In the genomic region with DNA sequence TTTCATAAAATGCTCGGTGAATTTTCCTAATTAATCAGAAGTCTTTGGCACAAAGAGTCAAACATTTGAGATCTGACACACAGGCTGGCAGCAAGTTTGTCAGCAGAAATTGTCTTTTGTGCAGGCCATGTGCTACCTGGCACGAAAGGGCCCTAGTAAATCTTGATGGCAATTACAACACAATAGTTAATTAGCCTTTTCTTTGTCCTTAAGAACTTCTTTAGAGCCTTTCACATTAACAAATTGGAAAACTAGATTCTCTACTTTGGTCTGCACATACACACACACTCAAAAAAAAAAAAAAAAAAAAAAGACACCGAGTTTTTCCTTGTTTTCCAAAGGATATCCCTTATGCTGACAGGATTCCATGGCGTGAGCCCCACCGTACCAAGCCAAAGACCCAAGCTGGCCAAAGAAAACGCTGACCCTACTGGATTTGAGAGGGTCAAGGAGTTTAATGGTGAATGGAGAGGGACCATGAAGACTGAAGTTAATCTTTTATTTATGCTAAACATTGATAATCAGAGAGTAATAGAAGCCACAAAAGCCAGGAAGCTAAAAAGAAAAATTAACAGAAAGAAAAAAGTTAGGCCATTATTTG, we compare ENCODE assay signal across 17 mouse cellular contexts.
DNase-seq lines count a peak whose midpoint lies in the region; ATAC-seq and TF ChIP-seq lines count a peak whose summit lies in the region.
"Had no signal": no experiment of that assay in that cellular context is flagged by ENCODE, and none has a peak within 500 bp of the region (broad histone marks: within the 10 kb centered on the region; RNA-seq: fewer than 3 reads in every experiment).

No protein-coding gene starts in this region.

- no peak for TF ChIP-seq CTCF in gastrocnemius, adult 2 months (IDR thresholded peaks at IDR 0.05)
- TF ChIP-seq CTCF in brain, embryonic 14.5 days (IDR thresholded peaks at IDR 0.05; ENCODE audit: borderline replicate concordance, extremely low read depth, insufficient read depth, insufficient read length) = no peak

- no peaks in the 10 kb centered on the region for H3K9me3 ChIP-seq in forebrain, embryonic 12.5 days
- 0 out of 2 replicates have a peak, but pooled peaks cover under 1% of the 10 kb centered on the region for H3K9me3 ChIP-seq in forebrain, embryonic 16.5 days (ENCODE audit: control insufficient read depth, low read length)
- H3K9me3 ChIP-seq: embryonic facial prominence, embryonic 10.5 days; heart, embryonic 12.5 days; kidney, embryonic 15.5 days had no signal

- no peaks in the 10 kb centered on the region for H3K36me3 ChIP-seq in forebrain, embryonic 12.5 days (replicated peaks)
- no peaks in the 10 kb centered on the region for H3K36me3 ChIP-seq in forebrain, embryonic 16.5 days (ENCODE audit: control insufficient read depth, insufficient read depth)
- H3K36me3 ChIP-seq: embryonic facial prominence, embryonic 10.5 days; heart, embryonic 12.5 days; kidney, embryonic 15.5 days had no signal

- WGBS in forebrain, embryonic 12.5 days = 13% methylated on average over 6 of the region's 6 CpGs
- WGBS in forebrain, embryonic 16.5 days = 10% methylated on average over 6 of the region's 6 CpGs

- peak overlapping the region; percentile 25; the same call in 1 of the 2 replicates for H3K4me2 ChIP-seq in forebrain, embryonic 12.5 days
- H3K4me2 ChIP-seq in forebrain, embryonic 16.5 days (ENCODE audit: low read length) = 0 out of 2 replicates have a peak overlapping the region, but pooled peaks have one; percentile 3
- H3K4me2 ChIP-seq: heart, embryonic 12.5 days; kidney, embryonic 15.5 days had no signal

- H3K4me1 ChIP-seq in forebrain, embryonic 12.5 days = peaks cover 8% of the 10 kb centered on the region
- peaks cover 9% of the 10 kb centered on the region for H3K4me1 ChIP-seq in forebrain, embryonic 16.5 days (replicated peaks; ENCODE audit: control insufficient read depth, insufficient read depth, low read length)
- H3K4me1 ChIP-seq: embryonic facial prominence, embryonic 10.5 days had no signal

- TF ChIP-seq POLR2A in brain, embryonic 14.5 days (IDR thresholded peaks at IDR 0.05; ENCODE audit: borderline replicate concordance, extremely low read depth, insufficient read depth, insufficient read length, poor library complexity, severe bottlenecking) = no peak

- peaks cover 8% of the 10 kb centered on the region for H3K27me3 ChIP-seq in forebrain, embryonic 12.5 days
- peaks cover 5% of the 10 kb centered on the region; the same call in 1 of the 2 replicates for H3K27me3 ChIP-seq in forebrain, embryonic 16.5 days (replicated peaks; ENCODE audit: control insufficient read depth, insufficient read depth, low read length)
- H3K27me3 ChIP-seq: CH12.LX; heart, embryonic 12.5 days; kidney, embryonic 15.5 days; Patski had no signal

- intact Hi-C loops in gastrocnemius, adult 2 months (cut with DNase I) = no loop called here
- intact Hi-C loops in left cerebral cortex, postnatal 14 days (cut with DNase I) = no loop called here

- no peak overlapping the region for H3K4me3 ChIP-seq in gastrocnemius, adult 2 months
- H3K4me3 ChIP-seq in forebrain, embryonic 12.5 days (replicated peaks) = no peak overlapping the region
- no peak overlapping the region for H3K4me3 ChIP-seq in forebrain, embryonic 16.5 days (replicated peaks; ENCODE audit: low read length)
- H3K4me3 ChIP-seq: embryonic facial prominence, embryonic 10.5 days; heart, embryonic 12.5 days; kidney, embryonic 15.5 days had no signal

- no peak for DNase-seq in gastrocnemius, adult 2 months
- DNase-seq in gastrocnemius, postnatal 10 days = no peak
- DNase-seq in brain, embryonic 14.5 days (ENCODE audit: low read depth) = peak; percentile 87
- DNase-seq in spleen, postnatal 14 days (ENCODE audit: low spot score in 2 of 2) = no peak
- DNase-seq in ovary, adult 18-20 months (ENCODE audit: low spot score) = no peak
- no peak for DNase-seq in left cerebral cortex, postnatal 14 days (ENCODE audit: low spot score in 2 of 2)
- DNase-seq: adrenal gland, postnatal 14 days; cerebellum, adult 9-11 months; gastrocnemius, postnatal 36 days had no signal

- peak; percentile 61; the same call in 1 of the 2 replicates for ATAC-seq in forebrain, embryonic 12.5 days (ENCODE audit: low FRiP score)
- ATAC-seq in forebrain, embryonic 16.5 days = peak; percentile 74
- ATAC-seq: activated CD4-positive, CD25-positive, alpha-beta regulatory T cell, adult 4 months; Patski had no signal

- H3K9ac ChIP-seq in forebrain, embryonic 12.5 days = no peak overlapping the region
- H3K9ac ChIP-seq in forebrain, embryonic 16.5 days (replicated peaks; ENCODE audit: low read depth, low read length) = no peak overlapping the region
- H3K9ac ChIP-seq: heart, embryonic 12.5 days; kidney, embryonic 15.5 days had no signal

- H3K27ac ChIP-seq in gastrocnemius, adult 2 months = peak overlapping the region; percentile 51
- no peak overlapping the region for H3K27ac ChIP-seq in forebrain, embryonic 12.5 days
- H3K27ac ChIP-seq in forebrain, embryonic 16.5 days (ENCODE audit: low read length) = no peak overlapping the region
- H3K27ac ChIP-seq: embryonic facial prominence, embryonic 10.5 days; kidney, embryonic 15.5 days had no signal
